Mouse (Mus musculus) heart, adult 8-10 months (tissue): ENCODE measurements around the gene Snx29. TPM values are rescaled to one million over a fixed set of nuclear protein-coding genes. Genes with fewer than 3 reads are reported as not detected.
"Not testable (repeated sequence)": the region's sequence is repeated elsewhere in the genome, so short reads cannot be mapped to it uniquely, and the experiment has no call there.

Source experiments
- DNase-seq: peaks from one replicate; pipeline ENCODE4 v3.0.0; 2022; ENCODE audit warnings: low spot score
- total RNA-seq, 4 experiments: library from RNA; stranded (reverse); gene quantifications; 2 replicates each; pipeline ENCODE4 v1.2.4; 2022

The Snx29 gene
- total RNA-seq, 4 experiments from 2014 or later = 9.4 to 12.3 (median 10.8) TPM

GRCm38 (mm10) chr16:11359919-11360318 is 37.2 kb downstream of the Snx29 start:
- no peak for DNase-seq

- not testable (repeated sequence) for DNase-seq
Measured at GRCm38 (mm10) chr16:11360576-11360975, 37.9 kb downstream of the Snx29 start.

- DNase-seq = no peak
Measured at GRCm38 (mm10) chr16:11365626-11366025, 42.9 kb downstream of the Snx29 start.

- no peak for DNase-seq
Measured at GRCm38 (mm10) chr16:11366851-11367250, 44.1 kb downstream of the Snx29 start.

- no peak for DNase-seq
Measured at GRCm38 (mm10) chr16:11368412-11368811, 45.7 kb downstream of the Snx29 start.

GRCm38 (mm10) chr16:11369162-11369561 is 46.5 kb downstream of the Snx29 start:
- no peak for DNase-seq

- DNase-seq = no peak
Measured at GRCm38 (mm10) chr16:11369642-11370041, 46.9 kb downstream of the Snx29 start.

GRCm38 (mm10) chr16:11370132-11370544 is 47.4 kb downstream of the Snx29 start:
- no peak for DNase-seq

- no peak for DNase-seq
Measured at GRCm38 (mm10) chr16:11379264-11379663, 56.6 kb downstream of the Snx29 start.

- no peak for DNase-seq
Measured at GRCm38 (mm10) chr16:11380038-11380437, 57.3 kb downstream of the Snx29 start.

- peak; percentile 10 for DNase-seq
Measured at GRCm38 (mm10) chr16:11380871-11381270, 58.2 kb downstream of the Snx29 start.

GRCm38 (mm10) chr16:11384361-11384760 is 61.7 kb downstream of the Snx29 start:
- no peak for DNase-seq

- DNase-seq = no peak
Measured at GRCm38 (mm10) chr16:11385150-11385549, 62.4 kb downstream of the Snx29 start.

GRCm38 (mm10) chr16:11385798-11386197 is 63.1 kb downstream of the Snx29 start:
- peak; percentile 45 for DNase-seq

GRCm38 (mm10) chr16:11386221-11386620 is 63.5 kb downstream of the Snx29 start:
- DNase-seq = no peak

- no peak for DNase-seq
Measured at GRCm38 (mm10) chr16:11388085-11388484, 65.4 kb downstream of the Snx29 start.

- DNase-seq = no peak
Measured at GRCm38 (mm10) chr16:11389324-11389723, 66.6 kb downstream of the Snx29 start.

- no peak for DNase-seq
Measured at GRCm38 (mm10) chr16:11396570-11396969, 73.9 kb downstream of the Snx29 start.

GRCm38 (mm10) chr16:11399386-11399785 is 76.7 kb downstream of the Snx29 start:
- no peak for DNase-seq

- no peak for DNase-seq
Measured at GRCm38 (mm10) chr16:11399845-11400565, 77.3 kb downstream of the Snx29 start.

- no peak for DNase-seq
Measured at GRCm38 (mm10) chr16:11400936-11401335, 78.2 kb downstream of the Snx29 start.

- no peak for DNase-seq
Measured at GRCm38 (mm10) chr16:11405193-11405592, 82.5 kb downstream of the Snx29 start.

- DNase-seq = no peak
Measured at GRCm38 (mm10) chr16:11406201-11406600, 83.5 kb downstream of the Snx29 start.

GRCm38 (mm10) chr16:11406622-11407021 is 83.9 kb downstream of the Snx29 start:
- no peak for DNase-seq
